Mouse (Mus musculus): Measurements from ENCODE around the gene Fndc7. TPM values are rescaled to one million over a fixed set of nuclear protein-coding genes. Genes with fewer than 3 reads are reported as not detected.

The Fndc7 gene
- total RNA-seq (2015) (0.07 TPM in 1 of 2 replicates, not detected in the other), total RNA-seq (2017) (0.12 and 0.44 TPM in 2 replicates)

DNA sequence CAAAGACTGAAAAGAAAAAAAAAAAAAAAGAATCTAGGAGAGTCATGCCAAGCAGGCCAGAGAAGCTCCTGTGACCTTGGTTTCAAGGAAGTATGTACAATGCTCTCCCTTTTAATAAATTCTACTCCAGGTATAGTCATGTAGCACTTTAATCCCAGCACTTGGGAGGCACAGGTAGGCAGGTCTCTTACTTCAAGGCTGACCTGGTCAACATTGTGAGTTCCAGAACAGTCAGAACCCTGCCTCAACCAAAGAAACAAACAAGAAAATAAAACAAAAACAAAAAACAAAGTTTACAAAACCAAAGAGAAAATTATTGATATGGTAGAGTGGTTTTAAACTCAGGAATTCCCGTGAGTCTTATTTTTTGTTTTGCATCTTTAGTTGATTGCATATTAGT lies at the start of gene Fndc7:
Fndc7 (minus strand) TSS at position 101 of the 400 bp plus-strand sequence.
- ATAC-seq (ENCODE audit: poor library complexity, severe bottlenecking) = no peak

DNA sequence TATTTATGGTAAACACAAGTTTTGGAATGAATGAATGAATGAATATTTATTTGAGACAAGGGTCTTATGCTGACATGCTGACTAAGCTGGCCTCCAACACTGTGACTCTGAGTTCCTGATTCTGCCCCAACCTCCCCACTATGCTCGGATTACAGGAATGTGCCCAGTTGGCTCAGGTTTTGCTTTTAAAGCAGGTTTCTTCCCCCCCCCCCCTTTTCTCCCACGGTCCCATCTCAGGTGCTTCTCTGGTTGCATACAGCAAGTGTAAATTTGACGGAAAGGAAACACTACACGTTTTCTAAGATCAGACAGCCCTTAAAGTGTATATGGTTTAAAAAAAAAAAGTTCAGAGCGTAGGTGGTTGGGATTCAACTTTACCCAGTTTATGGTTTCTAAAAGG lies 49.8 kb upstream of the Fndc7 start, which contains the start of gene Henmt1:
Henmt1 (plus strand) TSS at position 301 of the 400 bp plus-strand sequence.
- ATAC-seq (ENCODE audit: poor library complexity, severe bottlenecking) = no peak

DNA sequence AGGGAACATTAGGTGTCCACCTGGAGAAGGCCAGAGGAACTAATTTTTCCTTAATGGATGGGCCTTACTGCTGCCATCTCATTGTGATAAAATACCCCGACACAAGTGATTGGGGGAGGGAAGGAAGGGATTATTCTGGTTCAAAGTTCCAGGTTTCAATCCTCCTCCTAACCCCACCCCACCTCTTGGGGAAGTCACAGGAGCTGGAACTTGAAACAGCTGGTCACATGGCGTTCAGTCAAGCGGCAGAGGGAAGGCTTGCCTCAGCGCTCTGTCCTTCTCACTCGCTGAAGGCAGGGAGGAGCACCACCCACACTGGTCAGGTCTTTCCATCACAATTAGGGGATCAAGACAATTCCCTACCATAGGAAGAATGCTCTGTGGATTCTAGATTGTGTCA lies 48.9 kb upstream of the Fndc7 start:
- ATAC-seq (ENCODE audit: poor library complexity, severe bottlenecking) = no peak

DNA sequence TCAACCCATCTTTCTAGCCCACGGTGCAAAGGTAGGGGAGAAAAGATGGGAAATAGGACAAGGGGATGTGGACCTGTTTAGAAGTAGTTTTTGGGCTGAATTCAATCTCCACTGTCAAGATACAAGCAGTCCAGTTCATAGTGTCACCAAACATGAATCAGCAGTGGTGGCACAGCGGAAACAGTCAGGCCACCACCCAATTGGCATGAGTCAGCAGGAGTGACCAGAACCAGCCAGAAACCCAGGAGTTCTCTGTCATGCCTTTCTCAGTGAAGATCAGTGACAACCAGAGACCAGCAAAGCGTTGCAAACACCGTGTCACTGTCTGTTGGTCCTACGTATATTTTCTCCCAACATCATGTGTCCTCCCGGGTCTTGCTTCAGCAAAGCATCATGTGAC lies 43.7 kb upstream of the Fndc7 start:
- ATAC-seq (ENCODE audit: poor library complexity, severe bottlenecking) = no peak

DNA sequence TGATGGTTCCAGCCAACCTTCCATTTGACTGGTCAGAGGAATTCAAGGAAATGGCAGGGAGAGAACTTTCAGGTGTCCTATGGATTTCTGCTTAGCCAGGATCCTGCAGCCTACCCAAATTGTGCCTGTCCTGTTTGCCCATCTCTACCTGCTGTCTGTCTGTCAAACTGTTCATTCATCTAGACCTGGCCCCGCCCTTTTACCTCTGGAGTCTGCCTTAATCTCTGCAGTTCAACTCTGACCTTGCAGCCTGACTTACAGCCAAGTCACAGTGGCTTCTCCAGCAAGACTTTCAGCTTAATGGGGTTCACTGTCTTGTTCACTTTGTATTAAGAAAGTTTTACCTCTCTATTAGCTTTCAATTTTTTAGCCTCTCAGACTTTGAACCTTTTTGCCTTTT lies 36.5 kb upstream of the Fndc7 start:
- no peak for ATAC-seq (ENCODE audit: poor library complexity, severe bottlenecking)

DNA sequence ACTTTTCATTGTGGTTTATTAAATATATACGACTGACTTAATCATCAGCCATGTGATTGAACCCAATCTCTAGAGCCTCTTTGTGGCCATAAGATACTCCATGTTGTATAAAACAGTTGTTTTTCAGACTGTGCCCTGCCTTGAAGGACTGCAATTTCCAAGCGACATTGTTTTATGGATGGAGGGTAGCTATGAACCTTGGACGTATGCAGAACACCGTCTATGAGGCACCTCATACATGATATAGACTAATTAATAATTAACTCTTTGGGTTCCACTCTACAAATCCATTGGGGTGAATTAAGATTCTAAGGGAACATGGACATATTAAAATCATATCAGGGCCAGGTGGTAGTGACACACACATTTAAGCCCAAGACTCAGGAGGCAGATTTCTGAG lies 35.9 kb upstream of the Fndc7 start:
- ATAC-seq (ENCODE audit: poor library complexity, severe bottlenecking) = no peak

DNA sequence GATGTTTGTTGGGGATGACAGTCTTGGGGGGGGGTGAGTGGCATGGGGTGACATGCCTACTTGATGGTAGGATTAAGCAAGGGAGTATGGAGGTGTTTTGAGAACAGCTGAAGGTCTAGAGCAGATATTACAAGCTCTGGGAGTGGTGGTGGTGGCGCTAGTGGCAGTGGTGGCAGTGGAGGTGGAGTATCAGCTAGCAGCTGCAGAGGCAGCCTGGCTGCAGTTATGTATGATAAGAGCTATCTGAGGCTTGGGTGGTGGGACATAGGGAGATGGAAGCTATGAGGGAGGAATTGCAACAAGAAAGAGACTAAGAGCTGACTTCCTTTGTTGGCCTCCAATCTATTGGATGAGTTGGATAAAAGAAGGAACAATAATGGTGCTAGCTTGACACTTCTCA lies 32.0 kb upstream of the Fndc7 start:
- no peak for ATAC-seq (ENCODE audit: poor library complexity, severe bottlenecking)

DNA sequence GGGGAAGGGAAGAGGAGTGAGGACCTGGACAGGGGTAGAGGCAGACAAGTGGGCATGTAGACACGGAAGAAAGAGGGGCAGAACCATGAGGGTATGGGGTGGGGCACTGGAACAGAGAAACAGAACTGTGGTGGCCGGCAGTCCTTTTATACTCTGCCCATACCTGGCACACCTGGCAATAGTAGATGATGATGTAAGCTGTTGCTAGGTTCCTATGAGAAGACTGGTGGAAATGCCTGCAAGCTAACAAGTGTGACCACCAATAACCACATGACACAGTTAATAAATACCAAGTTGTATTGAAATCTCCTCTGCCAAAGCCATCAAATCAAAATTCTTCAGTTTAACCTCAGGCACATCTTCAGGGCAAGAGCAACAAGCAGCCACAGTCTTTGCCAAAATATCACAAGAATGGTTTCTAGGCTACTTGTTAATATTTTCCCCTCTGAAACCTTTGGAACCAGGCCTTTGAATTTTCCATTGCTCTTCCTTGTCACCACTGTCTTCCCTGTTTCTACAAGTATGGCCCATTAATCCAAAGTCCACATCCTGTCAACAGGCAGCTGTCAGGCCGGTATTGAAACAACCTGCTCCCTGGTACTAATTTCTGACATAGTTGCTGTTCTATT lies 30.7 kb upstream of the Fndc7 start:
- ATAC-seq (ENCODE audit: poor library complexity, severe bottlenecking) = no peak

DNA sequence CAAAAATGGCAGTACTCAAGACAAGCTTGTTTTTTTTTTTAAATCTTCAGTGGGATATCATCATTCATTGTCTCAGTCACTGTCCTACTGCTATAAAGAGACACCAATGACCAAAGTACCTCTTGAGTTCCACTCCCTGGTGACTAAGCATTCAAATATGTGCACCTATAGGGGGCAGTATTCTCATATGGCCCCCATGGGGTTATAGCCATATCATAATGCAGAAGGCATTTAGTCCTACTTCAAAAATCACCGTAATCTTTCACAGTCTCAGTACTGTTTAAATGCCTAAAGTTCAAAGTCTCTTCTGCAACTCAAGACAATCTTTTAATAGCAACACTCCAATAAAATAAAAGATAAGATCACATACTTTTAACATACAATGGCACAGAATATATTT lies 29.0 kb upstream of the Fndc7 start:
- no peak for ATAC-seq (ENCODE audit: poor library complexity, severe bottlenecking)

DNA sequence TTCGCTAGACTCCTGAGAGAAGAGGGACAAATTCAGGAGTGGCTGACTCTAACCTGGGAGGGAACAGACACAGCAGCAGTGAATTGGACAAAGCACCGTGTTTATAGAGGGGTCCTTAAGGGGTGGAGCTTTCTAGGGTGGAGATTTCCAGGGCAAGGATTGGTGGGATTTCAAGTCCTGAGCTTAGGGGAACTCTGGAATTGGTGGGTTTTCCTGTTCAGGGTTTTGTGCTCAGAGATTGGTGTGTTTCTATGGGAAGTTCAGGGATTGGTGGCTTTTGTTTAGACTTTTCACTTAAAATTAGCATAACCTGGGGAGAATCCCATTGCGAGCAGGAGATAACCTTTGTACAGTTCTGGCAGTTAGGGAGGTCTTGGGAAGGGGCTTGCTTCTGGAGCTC lies 28.2 kb upstream of the Fndc7 start:
- ATAC-seq (ENCODE audit: poor library complexity, severe bottlenecking) = no peak

DNA sequence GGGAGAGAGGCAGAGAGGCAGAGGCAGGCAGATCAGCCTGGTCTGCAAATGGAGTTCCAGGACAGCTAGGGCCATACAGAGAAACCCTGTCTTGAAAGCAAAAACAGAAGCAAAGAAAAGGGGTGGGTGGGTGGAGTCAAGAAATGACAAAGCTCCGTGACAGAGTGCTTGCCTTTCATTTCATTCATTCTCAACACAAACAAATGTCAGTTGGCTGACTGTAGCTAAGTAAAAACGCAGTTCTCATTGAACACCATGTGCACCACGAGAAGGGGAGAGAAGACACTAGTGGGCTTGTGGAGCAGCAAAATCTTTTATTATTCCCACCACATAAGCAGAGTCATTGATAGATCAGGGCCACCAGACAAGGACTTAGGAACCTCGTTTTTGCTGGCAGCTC lies 27.0 kb upstream of the Fndc7 start:
- no peak for ATAC-seq (ENCODE audit: poor library complexity, severe bottlenecking)

DNA sequence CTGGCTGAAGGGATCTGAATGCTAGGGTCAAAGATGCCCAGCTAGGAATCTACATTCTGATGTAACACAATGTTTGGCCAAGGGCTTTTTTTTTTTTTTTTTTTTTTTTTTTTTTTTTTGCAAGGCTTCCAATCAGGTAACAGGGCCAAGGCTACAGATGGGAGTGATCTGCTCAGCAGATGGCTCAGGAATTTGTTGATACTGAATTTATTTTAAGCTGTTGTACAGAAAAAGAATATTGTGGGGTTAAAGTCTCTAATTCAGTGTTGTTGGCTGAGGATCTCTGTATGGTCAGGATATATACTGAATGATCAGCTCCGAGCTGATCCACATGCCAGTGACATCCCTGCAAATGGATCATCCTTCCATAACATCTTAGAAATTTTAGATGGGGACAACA lies 26.2 kb upstream of the Fndc7 start:
- no peak for ATAC-seq (ENCODE audit: poor library complexity, severe bottlenecking)

DNA sequence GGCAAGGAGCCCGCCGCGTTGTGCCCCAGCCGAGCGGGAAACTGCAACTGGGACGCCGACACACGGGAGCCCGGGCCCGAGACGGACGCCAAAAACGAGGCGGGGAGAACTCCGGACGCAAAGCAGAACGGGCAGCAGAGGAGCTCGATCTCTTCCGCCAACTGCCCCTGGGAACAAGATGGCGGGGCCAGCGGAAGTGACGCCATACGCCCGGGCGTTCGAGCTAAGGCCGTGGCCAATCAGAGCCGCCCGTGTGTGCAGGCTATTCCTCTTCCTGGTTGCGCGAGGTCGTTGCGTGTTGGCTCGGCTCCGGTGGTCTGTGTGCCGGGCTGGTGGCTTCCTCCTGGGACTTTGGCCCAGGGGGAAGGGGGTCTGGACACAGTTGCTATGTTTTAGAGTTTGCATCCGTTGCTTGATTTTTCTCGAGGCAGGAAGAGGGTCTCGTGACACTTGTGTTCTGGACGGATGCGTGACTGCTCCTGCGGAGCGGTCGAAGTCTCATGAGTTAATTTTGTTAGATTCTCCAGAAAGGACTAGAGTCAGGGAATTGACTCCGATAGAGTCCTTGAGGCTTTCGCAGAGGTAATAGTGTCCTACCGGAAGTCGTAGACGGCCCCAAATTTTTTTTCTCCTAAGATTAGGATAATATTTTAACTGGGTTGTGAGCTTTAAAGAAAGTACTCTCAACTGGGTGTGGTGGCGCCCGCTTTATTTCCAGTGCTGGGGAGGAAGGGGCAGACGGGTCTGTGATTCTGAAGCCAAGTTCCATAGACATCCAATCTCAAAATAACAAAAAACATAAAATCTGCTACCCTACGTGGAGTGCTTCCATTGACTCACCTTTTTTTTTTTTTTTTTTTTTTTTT lies 22.0 kb upstream of the Fndc7 start, which contains the start of gene Prpf38b:
Prpf38b (minus strand) TSS at position 180 of the 866 bp plus-strand sequence.
- peak; percentile 95 for ATAC-seq (ENCODE audit: poor library complexity, severe bottlenecking)

DNA sequence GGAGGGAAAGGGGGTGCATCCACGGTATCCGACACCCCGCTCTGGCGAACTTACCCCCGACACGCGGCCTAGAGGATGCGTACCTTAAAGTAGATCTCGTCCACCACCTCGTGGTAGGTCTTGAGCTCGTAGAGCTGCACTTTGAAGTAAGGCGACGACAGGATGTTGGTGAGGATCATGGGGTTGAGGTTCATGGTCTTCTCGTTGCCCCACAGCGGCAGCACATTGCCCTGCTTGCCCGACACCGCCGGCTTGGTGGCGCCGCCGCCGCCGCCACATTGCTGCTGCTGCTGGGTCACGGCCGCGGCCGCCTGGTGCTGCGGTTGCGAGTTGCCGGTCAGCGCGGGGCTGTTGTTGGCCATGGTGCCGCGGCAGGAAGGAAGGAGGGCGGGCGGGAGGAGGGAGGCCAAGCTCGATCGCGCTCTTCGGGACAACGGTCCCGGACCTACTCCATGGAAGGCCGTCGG lies 21.3 kb upstream of the Fndc7 start:
- peak; percentile 64 for ATAC-seq (ENCODE audit: poor library complexity, severe bottlenecking)

DNA sequence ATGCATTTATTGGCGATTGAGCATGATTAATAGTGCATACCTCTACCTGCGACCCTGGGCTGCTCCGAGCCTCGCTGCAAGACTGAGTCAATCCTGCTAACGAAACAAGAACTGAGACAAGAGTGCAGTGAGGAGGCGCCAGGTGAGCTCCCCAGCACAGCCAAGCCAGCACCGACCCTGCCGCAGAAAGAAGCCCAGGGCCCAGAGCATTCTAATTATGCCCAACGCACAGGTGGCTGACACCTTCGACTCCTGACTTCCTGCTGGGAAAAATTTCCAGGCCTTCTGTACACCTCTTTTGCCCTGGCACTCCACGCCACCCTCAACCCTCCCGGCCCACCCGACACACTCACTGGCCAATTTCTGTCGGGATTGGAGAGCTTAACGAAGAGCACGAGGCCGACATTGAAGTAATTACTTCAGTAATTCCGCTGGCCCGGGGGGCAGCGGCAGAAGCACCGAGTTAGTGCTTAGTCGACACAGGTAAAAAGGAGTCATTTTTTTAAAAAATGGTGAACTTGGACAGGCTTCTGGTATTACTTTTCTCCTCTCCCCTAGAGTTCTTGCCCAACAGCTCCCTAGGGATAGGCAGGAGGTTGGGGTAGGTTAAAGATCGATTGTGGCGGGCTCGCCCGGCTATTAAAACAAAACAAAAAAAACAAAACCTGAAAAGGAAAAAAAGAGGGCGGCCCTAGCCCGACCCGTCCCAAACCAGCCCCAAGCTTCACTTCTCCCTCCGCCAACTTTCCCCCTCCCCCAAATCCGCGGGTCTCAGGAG lies 20.7 kb upstream of the Fndc7 start:
- no peak for ATAC-seq (ENCODE audit: poor library complexity, severe bottlenecking)

DNA sequence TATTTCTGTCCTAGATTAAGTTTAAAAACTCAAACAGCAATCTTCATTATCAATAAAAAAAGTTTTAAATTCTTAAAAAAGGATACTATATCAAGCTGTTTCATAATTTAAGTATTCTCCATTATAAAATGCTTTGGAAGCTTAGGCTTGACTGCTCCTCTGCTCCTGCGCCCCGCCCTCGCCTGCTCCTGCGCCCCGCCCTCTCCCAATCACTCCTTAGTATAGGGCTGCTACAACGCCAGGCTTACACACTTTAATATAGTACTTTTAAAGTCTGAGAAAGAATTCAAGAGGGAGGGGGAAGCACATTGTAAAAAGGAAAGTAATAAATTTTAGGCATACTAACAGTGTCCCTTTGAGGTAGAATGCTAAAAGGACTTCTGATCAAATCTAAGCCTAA lies 13.1 kb upstream of the Fndc7 start:
- no peak for ATAC-seq (ENCODE audit: poor library complexity, severe bottlenecking)

DNA sequence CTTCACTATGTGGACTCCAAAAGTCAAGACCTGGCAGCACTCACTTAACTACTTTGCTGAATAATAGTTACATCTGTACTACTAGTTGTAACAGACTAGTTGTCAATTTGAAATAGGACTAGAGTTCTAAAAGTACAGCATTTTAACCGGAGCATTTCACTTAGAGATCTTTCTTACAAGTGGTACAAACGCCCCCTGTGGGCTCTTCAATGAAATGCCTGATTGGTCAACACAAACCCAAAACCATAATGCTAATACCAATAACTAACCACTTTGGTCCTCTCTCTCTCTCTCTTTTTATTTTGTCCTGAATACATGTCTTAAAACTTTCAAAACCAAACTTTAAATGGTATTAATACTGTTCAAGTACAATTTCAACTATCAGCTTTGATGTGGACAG lies 12.2 kb upstream of the Fndc7 start:
- ATAC-seq (ENCODE audit: poor library complexity, severe bottlenecking) = no peak

DNA sequence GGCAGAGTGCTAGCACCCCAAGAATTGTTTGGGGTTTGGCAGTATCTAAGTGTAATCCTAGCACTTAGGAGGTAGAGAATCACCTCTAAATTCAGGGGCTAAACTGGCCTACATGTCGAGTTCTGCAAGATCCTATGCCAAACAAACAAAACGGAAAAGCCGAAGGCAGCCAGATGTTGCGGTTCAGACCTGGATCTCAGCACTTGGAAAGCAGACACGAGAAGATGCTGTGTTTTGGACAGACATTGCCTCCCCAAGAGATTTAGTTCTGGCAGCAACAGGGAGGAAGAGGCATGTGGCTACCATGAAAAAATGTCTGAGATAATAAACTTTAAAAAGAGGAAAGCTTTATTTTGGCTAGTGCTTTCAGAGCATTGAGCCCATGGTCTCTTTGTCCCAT lies 10.9 kb upstream of the Fndc7 start:
- ATAC-seq (ENCODE audit: poor library complexity, severe bottlenecking) = no peak

DNA sequence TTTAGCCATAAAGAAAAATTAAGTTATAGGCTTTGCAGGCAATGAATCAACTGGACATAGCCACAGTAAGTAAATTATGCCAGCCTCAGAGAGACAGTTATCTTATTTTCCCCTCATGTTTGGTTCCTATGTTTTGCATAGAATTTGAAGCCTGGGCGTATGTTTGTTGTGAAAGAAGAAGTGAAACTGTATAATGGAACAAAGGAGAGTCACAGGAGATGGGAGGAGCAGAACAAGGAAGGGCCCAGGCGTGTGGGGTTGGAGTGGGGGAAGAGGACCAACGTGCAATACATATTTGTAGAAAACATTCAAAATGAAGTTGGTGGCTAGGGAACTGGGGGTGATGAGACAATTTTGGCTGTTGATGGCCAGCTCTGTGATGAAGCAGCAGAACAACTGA lies 10.3 kb upstream of the Fndc7 start:
- ATAC-seq (ENCODE audit: poor library complexity, severe bottlenecking) = peak; percentile 98

DNA sequence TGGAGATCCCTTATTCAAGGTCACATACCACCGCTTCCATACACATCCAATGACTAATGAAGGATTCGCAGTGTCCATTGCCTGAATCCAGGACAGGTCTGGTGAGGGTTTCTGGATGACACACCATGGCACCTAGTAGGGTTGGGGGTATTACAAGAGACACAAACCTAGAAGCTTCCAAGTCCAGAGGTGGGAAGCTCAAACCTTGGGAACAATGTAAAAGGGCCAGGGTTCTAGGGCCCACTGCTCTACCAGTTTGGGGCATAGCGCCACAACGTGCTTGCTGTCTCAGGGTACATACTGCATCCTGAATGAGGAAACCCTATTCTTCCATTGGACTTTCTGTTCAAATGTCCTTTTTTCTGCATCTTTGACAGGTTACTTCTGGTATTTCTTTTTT lies 8.8 kb upstream of the Fndc7 start:
- ATAC-seq (ENCODE audit: poor library complexity, severe bottlenecking) = no peak

DNA sequence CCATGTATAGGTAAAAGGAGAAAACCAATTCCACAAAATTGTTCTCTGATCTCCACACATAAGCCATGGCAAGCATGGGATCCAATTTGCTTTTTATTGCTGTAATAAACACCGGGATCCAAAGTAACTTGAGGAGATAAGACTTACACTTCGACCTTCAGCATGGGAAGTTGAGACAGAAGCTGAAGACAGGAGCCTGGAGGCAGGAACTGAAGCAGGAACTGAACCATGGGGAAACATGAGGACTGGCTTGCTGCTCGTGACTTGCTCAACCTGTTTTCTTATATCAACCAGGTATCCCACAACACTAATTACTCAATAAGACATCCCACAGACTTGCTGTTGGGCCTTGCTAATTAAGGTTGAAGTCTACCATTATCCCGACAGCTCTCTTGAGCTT lies 3.1 kb upstream of the Fndc7 start:
- ATAC-seq (ENCODE audit: poor library complexity, severe bottlenecking) = no peak
